Mouse (Mus musculus) left cerebral cortex, postnatal 25 days (tissue): ENCODE measurements around the gene Olfr1416. TPM values are rescaled to one million over a fixed set of nuclear protein-coding genes. Genes with fewer than 3 reads are reported as not detected.

ENCODE experiments used
- DNase-seq, 2 experiments: peaks; one replicate each; pipeline ENCODE4 v3.0.0; 2022; ENCODE audit warnings: low spot score in 2 of 2, mixed read lengths in 1 of 2
- intact Hi-C: fragments of 180-260 bp; cut with DNase I; formaldehyde crosslinking; loops from one replicate; pipeline ENCODE4 v1.15.1; 2025
- microRNA-seq, 2 experiments: library from miRNA; unstranded; fragments of <30 nt; microRNA quantifications; one replicate each; pipeline ENCODE4 v1.2.0; 2022
- total RNA-seq, 2 experiments: library from RNA; stranded (reverse); gene quantifications; 2 replicates each; pipeline ENCODE4 v1.2.3; 2021

Olfr1416 gene
- total RNA-seq, 2 experiments from 2014 or later = not detected

DNA sequence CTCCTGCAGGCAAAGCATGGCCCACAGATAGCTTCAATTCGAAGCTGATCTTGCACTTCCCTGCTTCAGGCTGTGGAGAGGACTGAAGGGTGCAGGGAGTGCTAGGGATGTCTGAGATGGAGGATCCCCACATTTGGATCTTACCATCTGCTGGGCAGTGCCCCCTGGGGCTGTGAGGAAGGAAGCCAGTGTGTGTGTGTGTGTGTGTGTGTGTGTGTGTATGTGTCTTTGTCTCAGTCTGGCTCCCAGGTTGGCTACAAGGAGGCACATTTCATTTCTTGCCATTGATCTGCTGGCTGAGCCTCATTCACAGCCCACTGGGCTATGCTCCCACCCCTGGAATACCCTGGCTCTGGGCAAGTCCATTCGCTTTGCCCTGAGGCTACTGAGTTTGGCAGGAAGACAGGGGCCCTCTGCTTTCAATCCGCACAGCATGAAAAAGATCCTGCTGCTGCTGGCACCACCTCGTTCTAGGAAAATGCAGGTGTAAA lies 48.0 kb downstream of the Olfr1416 start:
- intact Hi-C loops = loop anchor here (5.0 kb wide), 1 partner anchor 65 kb away; no protein-coding TSS in a partner anchor
- peak in 1 of 2 experiments; percentile 30 for DNase-seq

DNA sequence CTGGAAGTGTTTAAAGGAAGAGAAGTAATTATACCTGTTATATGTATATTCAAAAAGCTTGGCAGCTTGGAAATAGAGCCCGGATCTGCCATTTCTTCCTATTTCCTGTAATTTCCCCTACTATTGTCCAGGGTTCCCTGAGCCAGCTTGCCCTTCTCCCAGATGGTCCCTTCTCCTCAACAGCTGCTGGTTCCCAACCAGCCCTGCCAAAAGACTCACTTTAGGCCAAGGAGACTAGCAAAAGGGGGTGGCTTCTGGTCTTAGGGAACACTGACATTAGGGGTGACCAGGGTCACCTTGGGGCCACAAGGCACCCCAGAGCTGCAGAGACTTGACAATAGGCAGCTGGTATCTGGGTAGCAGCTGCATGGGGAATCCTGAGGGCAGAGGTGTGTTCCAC lies 49.9 kb downstream of the Olfr1416 start:
- intact Hi-C loops = loop anchor here (5.0 kb wide), 1 partner anchor 63 kb away; no protein-coding TSS in a partner anchor
- no peak for DNase-seq

DNA sequence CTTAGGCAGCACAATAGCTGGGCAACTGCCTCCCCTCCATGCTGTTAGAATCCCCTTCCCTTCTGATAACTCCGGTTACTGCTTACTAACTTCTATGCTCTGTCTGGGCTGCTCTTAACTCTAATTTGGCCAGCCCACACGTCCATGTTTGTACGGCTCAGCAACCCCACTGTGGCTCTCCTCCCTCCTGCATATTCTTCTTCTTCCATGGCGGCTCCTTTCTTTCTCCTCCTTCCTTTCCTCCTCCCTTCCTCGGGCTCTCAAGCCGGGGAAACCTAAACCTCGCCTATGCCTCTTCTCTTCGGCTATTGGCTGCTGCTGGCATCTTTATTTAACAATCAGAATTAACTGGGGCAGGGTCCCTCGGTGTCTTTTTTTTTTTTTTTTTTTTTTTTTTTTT lies 52.1 kb downstream of the Olfr1416 start:
- DNase-seq = no peak
- intact Hi-C loops = no loop called here

DNA sequence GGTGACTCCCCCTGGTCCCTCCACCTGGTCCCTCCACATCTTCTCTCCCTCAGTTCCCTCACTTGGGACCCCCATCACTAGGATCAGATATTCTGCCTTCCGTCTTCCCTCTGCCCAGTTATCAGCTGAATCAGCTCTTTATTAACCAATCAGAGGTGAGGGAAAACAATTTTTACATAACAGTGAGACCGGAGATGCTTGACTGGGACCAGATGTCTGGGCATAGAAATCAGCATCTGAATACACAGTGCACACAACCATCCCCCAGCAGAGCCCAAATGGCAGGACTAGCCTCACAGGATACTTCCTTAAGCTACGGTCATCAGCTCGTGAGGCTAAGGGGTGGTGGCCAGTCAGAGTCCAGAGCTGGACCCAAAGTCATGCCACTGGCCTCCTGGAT lies 52.8 kb downstream of the Olfr1416 start:
- no peak for DNase-seq
- intact Hi-C loops = no loop called here

DNA sequence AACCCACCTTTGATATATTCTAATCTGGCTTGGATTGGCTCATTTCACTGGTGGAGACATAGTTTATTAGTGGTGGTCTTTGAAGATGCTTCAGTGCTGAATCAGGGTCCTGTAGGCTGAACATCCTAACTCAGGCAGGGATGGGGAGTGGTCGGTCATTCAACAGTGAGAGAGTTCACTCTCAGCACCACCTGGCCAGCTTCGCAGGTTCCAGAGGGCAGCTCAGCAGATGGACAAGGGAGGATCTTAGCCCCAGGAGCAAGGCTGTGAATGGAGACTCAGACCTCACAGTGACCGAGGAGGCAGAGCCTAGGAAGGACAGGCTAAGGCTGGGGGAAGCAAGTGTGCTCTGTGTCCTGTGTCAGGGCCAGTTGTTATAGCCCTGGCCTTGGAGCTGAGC lies 53.5 kb downstream of the Olfr1416 start:
- DNase-seq = no peak
- intact Hi-C loops = no loop called here

DNA sequence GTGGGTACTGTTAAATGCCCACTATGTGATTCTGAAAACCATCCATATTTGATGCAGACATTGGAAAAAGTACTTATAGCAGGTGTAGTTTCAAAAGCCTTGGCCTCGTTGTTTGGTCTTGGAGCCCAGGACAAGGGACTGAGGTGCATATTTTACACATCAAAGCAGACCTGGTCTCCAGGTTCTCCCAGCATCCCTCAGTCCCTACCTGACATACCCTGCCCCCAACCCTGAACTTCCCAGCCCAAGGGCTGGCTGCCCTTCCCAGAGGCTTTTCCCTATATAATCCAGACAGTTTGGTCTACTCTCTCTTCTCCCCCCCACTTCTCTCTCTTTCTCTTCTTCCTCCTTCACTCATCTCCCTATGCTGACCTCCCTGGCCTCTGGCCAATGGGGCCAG lies 53.9 kb downstream of the Olfr1416 start:
- DNase-seq = no peak
- intact Hi-C loops = no loop called here

Small RNA genes lying within 50 kb of the gene (microRNA-seq; reads per million reads assigned to microRNA genes)
- 10.4 reads per million in 2 experiments for gene Mir6900

Other genes starting within 250 kb of the Olfr1416 start
- gene Ndufa10, start 11.3 kb downstream of the Olfr1416 start, total RNA-seq = 100 to 1,000 TPM; 212 to 217 TPM
- gene Olfr1415, start 11.0 kb upstream of the Olfr1416 start, total RNA-seq = not detected
- gene Olfr1414, start 33.5 kb upstream of the Olfr1416 start, total RNA-seq = not detected
- gene Olfr1413, start 86.2 kb upstream of the Olfr1416 start, total RNA-seq = not detected
- gene Olfr1412, start 100.7 kb upstream of the Olfr1416 start, total RNA-seq = not detected
- not detected for gene Olfr1411, start 109.3 kb upstream of the Olfr1416 start, total RNA-seq
- gene Olfr1410, start 120.7 kb upstream of the Olfr1416 start, total RNA-seq = not detected
- not detected for gene Olfr12, start 132.7 kb upstream of the Olfr1416 start, total RNA-seq
- 100 to 1,000 TPM; 232 to 248 TPM for gene Cops9, start 156.9 kb upstream of the Olfr1416 start, total RNA-seq
- gene Otos, start 163.7 kb upstream of the Olfr1416 start, total RNA-seq = not detected